Mouse (Mus musculus) embryonic fibroblast, embryonic 13.5 days (primary cell): ENCODE results near the gene Efcab11.

ENCODE experiments used
- CTCF ChIP-seq: IDR thresholded peaks from 2 replicates; pipeline ENCODE4 v1.5.1; 2011; ENCODE audit warnings: mild to moderate bottlenecking, control low read depth, low read length, moderate library complexity, borderline replicate concordance; ENCODE audit not compliant: insufficient read depth
- POLR2A ChIP-seq: IDR thresholded peaks from 2 replicates; pipeline ENCODE4 v1.6.1; 2011; ENCODE audit warnings: low read depth, mild to moderate bottlenecking, control low read depth, low read length, moderate library complexity

DNA sequence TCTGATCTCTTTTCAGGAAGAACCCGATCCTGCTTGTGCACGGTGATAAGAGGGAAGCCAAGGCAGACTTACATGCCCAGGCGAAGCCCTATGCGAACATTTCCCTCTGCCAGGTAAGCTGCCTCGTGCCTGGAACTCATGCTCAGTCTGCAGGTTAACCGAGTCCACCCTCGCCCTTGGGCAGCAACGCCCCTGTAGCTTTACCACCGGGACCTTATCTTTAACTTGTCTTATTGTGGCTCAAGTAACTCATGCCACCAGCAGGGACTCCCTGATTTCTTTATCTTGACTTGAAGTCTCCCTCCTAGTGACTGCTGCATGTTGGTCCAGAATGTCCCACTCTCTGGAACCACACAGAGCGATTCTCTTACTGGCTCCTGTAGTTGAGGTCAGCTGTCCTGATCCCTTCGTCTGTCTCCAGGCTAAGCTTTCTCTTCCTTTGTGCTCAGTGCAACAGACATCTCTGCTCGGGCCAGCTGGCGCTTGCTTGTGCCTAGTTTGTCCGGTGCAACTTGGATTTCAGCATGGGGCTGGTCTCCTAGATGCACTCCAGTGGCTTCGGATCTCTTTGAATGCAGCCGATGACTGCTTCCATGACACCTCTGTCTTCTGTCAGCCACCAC is 14.1 kb upstream of the Efcab11 start:
- TF ChIP-seq POLR2A (no peak), CTCF (no peak)
